10 mouse cellular contexts compared by ENCODE assay signal in the genomic region with DNA sequence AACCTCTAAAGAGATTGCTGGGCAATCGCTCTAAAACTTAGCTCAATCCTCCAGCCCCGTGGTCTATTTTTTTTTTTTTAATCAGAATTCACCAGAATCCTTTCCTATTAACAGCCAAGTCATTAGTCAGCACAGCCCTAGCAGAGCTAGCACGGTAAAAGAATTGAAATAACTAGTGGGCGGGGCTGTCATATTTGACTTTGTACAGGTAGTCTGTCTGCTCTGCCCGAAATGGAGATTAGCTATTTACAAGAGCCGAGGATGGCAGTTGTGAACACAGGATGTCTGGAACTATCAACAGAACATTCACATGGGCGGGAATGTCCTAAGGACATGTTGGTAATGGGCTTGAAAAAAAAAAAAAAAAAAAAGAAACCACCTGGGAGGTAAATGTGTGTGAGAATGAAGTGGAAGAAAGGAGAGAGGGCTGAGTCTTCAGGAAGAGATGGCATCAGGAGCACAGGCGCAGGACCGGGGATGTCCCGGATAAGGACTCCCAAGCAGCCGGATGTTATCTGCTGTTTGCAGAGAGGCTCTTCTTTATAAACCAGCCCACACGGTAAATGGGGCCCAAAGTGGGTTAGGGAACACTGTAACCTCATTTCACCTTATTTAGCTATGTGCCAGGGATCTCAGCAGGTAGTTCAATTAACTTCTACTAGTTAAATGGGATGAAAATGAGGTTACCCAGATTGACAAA.
DNase-seq lines count a peak whose midpoint lies in the region; ATAC-seq and TF ChIP-seq lines count a peak whose summit lies in the region.
"Had no signal": no experiment of that assay in that cellular context is flagged by ENCODE, and none has a peak within 500 bp of the region (broad histone marks: within the 10 kb centered on the region; RNA-seq: fewer than 3 reads in every experiment).

No protein-coding gene starts in this region.

- no peak overlapping the region for H3K9ac ChIP-seq in hindbrain, embryonic 16.5 days (ENCODE audit: low read depth, low read length)
- H3K9ac ChIP-seq in liver, embryonic 14.5 days (replicated peaks): no peak overlapping the region
- H3K9ac ChIP-seq in midbrain, embryonic 16.5 days (ENCODE audit: low read depth, low read length): no peak overlapping the region

- no peak for TF ChIP-seq CTCF in liver, embryonic 14.5 days (IDR thresholded peaks at IDR 0.05; ENCODE audit: low read depth)

- no peak overlapping the region for H3K4me3 ChIP-seq in hindbrain, embryonic 16.5 days (ENCODE audit: low read length)
- H3K4me3 ChIP-seq in liver, embryonic 14.5 days (ENCODE audit: insufficient read depth in 1 of 2, low read depth in 2 of 2, low read length in 2 of 2): no peak overlapping the region
- no peak overlapping the region for H3K4me3 ChIP-seq in midbrain, embryonic 16.5 days (ENCODE audit: low read depth, low read length)

- peak overlapping the region; percentile 36 for H3K4me2 ChIP-seq in hindbrain, embryonic 16.5 days (ENCODE audit: low read length)
- H3K4me2 ChIP-seq in liver, embryonic 14.5 days (ENCODE audit: low read depth): peak overlapping the region; percentile 26
- no peak overlapping the region for H3K4me2 ChIP-seq in midbrain, embryonic 16.5 days (ENCODE audit: low read length)

- WGBS in hindbrain, embryonic 16.5 days: 61% methylated on average over 12 of the region's 12 CpGs
- 21% methylated on average over 12 of the region's 12 CpGs for WGBS in liver, embryonic 14.5 days (ENCODE audit: insufficient replicate concordance)
- WGBS in midbrain, embryonic 16.5 days: 70% methylated on average over 12 of the region's 12 CpGs

- TF ChIP-seq EP300 in liver, embryonic 14.5 days (IDR thresholded peaks at IDR 0.05; ENCODE audit: low read depth): no peak

- H3K36me3 ChIP-seq in hindbrain, embryonic 16.5 days (ENCODE audit: control insufficient read depth, insufficient read depth, low read length): no peaks in the 10 kb centered on the region
- H3K36me3 ChIP-seq in liver, embryonic 14.5 days (replicated peaks; ENCODE audit: control insufficient read depth, insufficient read depth, low read depth): no peaks in the 10 kb centered on the region
- H3K36me3 ChIP-seq in midbrain, embryonic 16.5 days (ENCODE audit: control insufficient read depth, insufficient read depth, low read length): no peaks in the 10 kb centered on the region

- H3K27me3 ChIP-seq in hindbrain, embryonic 16.5 days (replicated peaks; ENCODE audit: control insufficient read depth, insufficient read depth, low read length): no peaks in the 10 kb centered on the region
- no peaks in the 10 kb centered on the region for H3K27me3 ChIP-seq in liver, embryonic 14.5 days (ENCODE audit: control insufficient read depth, insufficient read depth, low read length)
- no peaks in the 10 kb centered on the region for H3K27me3 ChIP-seq in midbrain, embryonic 16.5 days (ENCODE audit: control insufficient read depth, insufficient read depth, low read depth, low read length)

- peak; percentile 67 for DNase-seq in kidney, adult 9 months
- DNase-seq in kidney, adult 18-20 months: no peak
- DNase-seq in brain, adult 2 months (ENCODE audit: low read depth, low spot score): peak; percentile 12
- DNase-seq in liver, embryonic 14.5 days (ENCODE audit: low read depth in 3 of 3, low spot score in 3 of 3): peak in 2 of 3 experiments; percentile 4 to 9
- no peak for DNase-seq in MN1 (ENCODE audit: low spot score)
- DNase-seq: embryo, embryonic 11 days; lung, postnatal 14 days; thymus, postnatal 25 days had no signal

- no peak overlapping the region for H3K27ac ChIP-seq in hindbrain, embryonic 16.5 days (ENCODE audit: low read depth, low read length)
- H3K27ac ChIP-seq in liver, embryonic 14.5 days: no peak overlapping the region
- H3K27ac ChIP-seq in midbrain, embryonic 16.5 days (ENCODE audit: low read length): no peak overlapping the region

- H3K4me1 ChIP-seq in hindbrain, embryonic 16.5 days (ENCODE audit: control insufficient read depth, insufficient read depth, low read depth, low read length): no peaks in the 10 kb centered on the region
- H3K4me1 ChIP-seq in liver, embryonic 14.5 days (replicated peaks; ENCODE audit: control insufficient read depth in 2 of 2, insufficient read depth in 2 of 2, low read length in 1 of 2): peaks cover 0 to 5% of the 10 kb centered on the region in 2 experiments; a peak in 3 of 4 replicates
- no peaks in the 10 kb centered on the region for H3K4me1 ChIP-seq in midbrain, embryonic 16.5 days (ENCODE audit: control insufficient read depth, insufficient read depth, low read length)

- H3K9me3 ChIP-seq in hindbrain, embryonic 16.5 days (ENCODE audit: control insufficient read depth, low read length): no peaks in the 10 kb centered on the region
- H3K9me3 ChIP-seq in liver, embryonic 14.5 days (ENCODE audit: control insufficient read depth, low read length): no peaks in the 10 kb centered on the region
- no peaks in the 10 kb centered on the region for H3K9me3 ChIP-seq in midbrain, embryonic 16.5 days (replicated peaks; ENCODE audit: control insufficient read depth, low read length, poor library complexity, severe bottlenecking)

- ATAC-seq in hindbrain, embryonic 16.5 days: peak; percentile 42; the same call in 1 of the 2 replicates
- ATAC-seq in liver, embryonic 14.5 days (ENCODE audit: insufficient read depth): no peak
- ATAC-seq in midbrain, embryonic 16.5 days: no peak

Comparison
In these comparisons a context has a peak if more than half of its experiments do, and no peak if none do; other contexts are left out.
1. DNase-seq: peak in kidney, adult 9 months (single experiment), brain, adult 2 months (single experiment) and liver, embryonic 14.5 days (2 of 3); none in kidney, adult 18-20 months (single experiment) and MN1 (single experiment).